Mouse (Mus musculus): ENCODE results near the gene Akt1s1. TPM values are rescaled to one million over a fixed set of nuclear protein-coding genes. Genes with fewer than 3 reads are reported as not detected.

Akt1s1 gene
- polyA plus RNA-seq (2015; fragmentation: Nextera tagmentation; extraction: Ambion mirVana) = 112 and 116 TPM in 2 replicates

GRCm38 (mm10) chr7:44848561-44849415, at the start of gene Akt1s1, which contains the start of gene Tbc1d17:
Gene Akt1s1, plus strand, starts transcription at chr7:44848991.
Gene Tbc1d17, minus strand, starts transcription at chr7:44849079.
- Histone ChIP-seq H3K36me3 (peaks cover 38% of the 10 kb centered on the region), H3K27me3 (replicated peaks) (no peaks in the 10 kb centered on the region), H3K4me3 (replicated peaks) (peak within 1 kb of the TSS; percentile 71), H3K4me2 (replicated peaks) (peak within 1 kb of the TSS; percentile 85), H3K27ac (peak within 1 kb of the TSS; percentile 98), H3K4me1 (replicated peaks) (peaks cover 36% of the 10 kb centered on the region), H3K9me3 (no peaks in the 10 kb centered on the region), H3K9ac (peak within 1 kb of the TSS; percentile 76)
- peak; percentile 86 for ATAC-seq
- under 1% methylated on average over 54 of the region's 54 CpGs for WGBS

DNA sequence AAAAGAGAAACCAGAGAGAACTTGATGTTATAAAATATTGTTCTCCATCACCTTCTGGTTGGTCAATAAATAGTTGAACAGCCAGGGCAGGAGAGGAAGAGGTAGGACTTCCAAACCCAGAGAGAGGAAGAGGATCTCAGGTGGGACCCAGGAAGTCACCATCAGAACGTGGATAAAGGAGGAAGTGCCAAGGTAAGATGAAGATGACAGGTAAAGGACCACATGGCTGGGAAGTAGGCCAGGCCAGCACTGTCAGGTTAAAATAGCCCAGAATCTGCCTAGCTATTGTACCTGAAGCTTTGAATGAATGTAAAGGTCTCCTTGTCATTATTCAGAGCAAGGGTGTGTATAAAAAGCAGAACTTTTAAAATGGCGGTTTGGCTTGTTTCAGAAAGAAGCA, 39.9 kb upstream of the Akt1s1 start:
- Histone ChIP-seq H3K9ac (no peak overlapping the region), H3K36me3 (0 out of 2 replicates have a peak, but pooled peaks cover 7% of the 10 kb centered on the region), H3K4me1 (replicated peaks) (no peaks in the 10 kb centered on the region), H3K27me3 (replicated peaks) (no peaks in the 10 kb centered on the region), H3K27ac (no peak overlapping the region), H3K4me2 (replicated peaks) (no peak overlapping the region), H3K4me3 (replicated peaks) (no peak overlapping the region), H3K9me3 (no peaks in the 10 kb centered on the region)
- ATAC-seq = no peak
- WGBS = 82% methylated on average over 2 of the region's 2 CpGs

- H3K27me3 ChIP-seq (replicated peaks) = no peaks in the 10 kb centered on the region
- H3K27ac ChIP-seq = no peak overlapping the region
- no peak for ATAC-seq
- H3K4me2 ChIP-seq (replicated peaks) = no peak overlapping the region
- H3K9me3 ChIP-seq = no peaks in the 10 kb centered on the region
- WGBS = 82% methylated on average over 3 of the region's 3 CpGs
- H3K9ac ChIP-seq = no peak overlapping the region
- H3K36me3 ChIP-seq = 0 out of 2 replicates have a peak, but pooled peaks cover 7% of the 10 kb centered on the region
- H3K4me1 ChIP-seq (replicated peaks) = no peaks in the 10 kb centered on the region
- no peak overlapping the region for H3K4me3 ChIP-seq (replicated peaks)
These were observed 39.3 kb upstream of the Akt1s1 start for GRCm38 (mm10) chr7:44809466-44809865.

DNA sequence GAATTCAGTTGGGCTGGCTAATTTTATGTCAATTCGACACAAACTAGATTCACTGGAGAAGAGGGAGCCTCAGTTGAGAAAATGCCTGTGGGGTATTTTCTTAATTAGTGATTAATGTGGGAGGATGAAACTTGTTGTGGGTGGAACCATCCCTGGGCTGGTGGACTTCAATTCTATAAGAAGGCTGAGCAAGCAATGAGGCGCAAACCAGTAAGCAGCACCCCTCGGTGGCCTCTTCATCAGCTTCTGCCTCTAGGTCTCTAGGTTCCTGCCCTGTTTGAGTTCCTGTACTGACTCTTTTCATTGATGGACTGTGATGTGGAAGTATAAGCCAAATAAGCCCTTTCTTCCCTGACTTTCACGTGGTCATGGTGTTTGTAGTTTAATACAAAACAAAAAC, 38.4 kb upstream of the Akt1s1 start:
- WGBS = 78% methylated on average over 4 of the region's 4 CpGs
- Histone ChIP-seq H3K27me3 (replicated peaks) (no peaks in the 10 kb centered on the region), H3K4me1 (replicated peaks) (peaks cover 6% of the 10 kb centered on the region), H3K36me3 (0 out of 2 replicates have a peak, but pooled peaks cover 7% of the 10 kb centered on the region), H3K9me3 (no peaks in the 10 kb centered on the region), H3K9ac (no peak overlapping the region), H3K27ac (no peak overlapping the region), H3K4me3 (replicated peaks) (no peak overlapping the region), H3K4me2 (replicated peaks) (no peak overlapping the region)
- no peak for ATAC-seq

DNA sequence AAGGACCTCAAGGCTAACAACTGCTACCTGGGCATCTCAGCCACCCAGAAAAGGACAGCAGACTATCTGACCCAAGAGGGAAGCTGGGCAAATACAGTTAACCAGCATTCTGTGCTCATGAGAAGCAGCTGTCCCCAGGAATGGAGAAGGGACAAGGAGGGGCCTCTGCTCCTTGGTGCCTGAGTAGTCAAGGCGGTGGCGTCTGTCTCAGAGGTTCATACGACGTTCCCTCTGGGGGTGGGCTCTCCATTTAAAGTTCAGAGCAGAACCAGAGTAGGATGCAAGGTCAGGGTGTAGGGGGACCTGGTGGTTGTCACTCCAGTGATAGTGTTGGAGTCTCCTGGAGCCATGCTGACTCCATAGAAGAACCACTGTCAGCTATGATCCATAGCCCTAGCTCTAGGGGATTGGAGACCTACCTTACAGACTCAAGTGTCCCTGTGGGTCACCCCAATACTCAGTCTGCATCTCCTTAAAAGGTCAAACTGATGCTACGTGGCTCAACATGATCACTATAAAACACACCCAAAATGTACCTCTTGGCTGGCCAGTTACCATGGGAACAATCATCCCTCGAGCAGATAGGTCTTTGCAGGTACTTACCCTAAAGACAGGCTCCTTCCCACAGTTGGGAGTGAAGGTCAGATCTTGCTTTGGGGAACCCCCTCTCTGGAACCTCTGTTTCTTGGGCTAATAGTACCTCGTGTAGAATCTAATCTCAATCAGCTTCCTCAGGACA, 37.8 kb upstream of the Akt1s1 start:
- Histone ChIP-seq H3K9ac (no peak overlapping the region), H3K36me3 (0 out of 2 replicates have a peak, but pooled peaks cover 7% of the 10 kb centered on the region), H3K27ac (no peak overlapping the region), H3K4me1 (replicated peaks) (peaks cover 6% of the 10 kb centered on the region), H3K9me3 (no peaks in the 10 kb centered on the region), H3K27me3 (replicated peaks) (no peaks in the 10 kb centered on the region), H3K4me2 (replicated peaks) (no peak overlapping the region), H3K4me3 (replicated peaks) (no peak overlapping the region)
- WGBS = 82% methylated on average over 7 of the region's 7 CpGs
- no peak for ATAC-seq

DNA sequence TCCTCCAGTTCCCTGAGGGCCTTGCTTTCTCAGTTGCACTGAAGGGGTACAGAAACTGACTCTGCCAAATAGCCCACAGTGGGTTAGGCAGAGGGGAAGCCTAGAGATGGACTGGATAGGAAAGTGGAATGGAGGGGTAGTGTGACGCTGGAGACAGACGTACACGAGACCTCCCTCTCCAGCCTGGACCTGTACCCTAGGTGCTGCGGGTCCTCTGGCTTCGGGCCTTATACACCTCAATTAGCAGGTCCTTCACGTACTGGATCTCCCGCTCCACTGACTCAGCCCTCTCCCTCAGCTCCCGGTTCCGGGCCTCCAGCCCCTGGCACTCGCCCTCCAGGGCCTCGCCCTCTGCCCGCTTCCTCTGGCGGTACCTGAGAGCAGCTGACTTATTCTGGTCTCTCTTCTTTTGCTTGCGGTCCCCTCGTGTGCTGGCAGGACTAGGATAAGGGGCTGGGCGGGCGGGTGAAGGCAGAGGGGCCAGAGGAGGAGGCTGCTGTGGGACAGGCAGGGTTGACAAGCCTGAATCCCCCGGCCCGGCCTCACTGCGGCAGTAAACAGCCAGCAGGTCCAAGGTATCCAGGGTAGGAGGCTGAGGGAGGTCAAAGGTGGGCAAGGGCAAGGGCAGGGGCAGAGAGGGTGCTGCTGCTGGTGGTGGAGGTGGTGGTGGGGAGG, 36.0 kb upstream of the Akt1s1 start:
- no peak overlapping the region for H3K4me3 ChIP-seq (replicated peaks)
- H3K4me1 ChIP-seq (replicated peaks) = peaks cover 12% of the 10 kb centered on the region
- H3K4me2 ChIP-seq (replicated peaks) = no peak overlapping the region
- H3K27me3 ChIP-seq (replicated peaks) = no peaks in the 10 kb centered on the region
- H3K9me3 ChIP-seq = no peaks in the 10 kb centered on the region
- no peak overlapping the region for H3K9ac ChIP-seq
- H3K27ac ChIP-seq = no peak overlapping the region
- WGBS = 90% methylated on average over 20 of the region's 20 CpGs
- no peak for ATAC-seq
- H3K36me3 ChIP-seq = 0 out of 2 replicates have a peak, but pooled peaks cover 7% of the 10 kb centered on the region

GRCm38 (mm10) chr7:44813985-44814384, 34.8 kb upstream of the Akt1s1 start:
- no peaks in the 10 kb centered on the region for H3K27me3 ChIP-seq (replicated peaks)
- 94% methylated on average over 3 of the region's 3 CpGs for WGBS
- H3K9ac ChIP-seq = no peak overlapping the region
- H3K27ac ChIP-seq = no peak overlapping the region
- no peak overlapping the region for H3K4me2 ChIP-seq (replicated peaks)
- 0 out of 2 replicates have a peak, but pooled peaks cover 7% of the 10 kb centered on the region for H3K36me3 ChIP-seq
- H3K4me1 ChIP-seq (replicated peaks) = peaks cover 22% of the 10 kb centered on the region
- no peak for ATAC-seq
- no peaks in the 10 kb centered on the region for H3K9me3 ChIP-seq
- H3K4me3 ChIP-seq (replicated peaks) = no peak overlapping the region

- peaks cover 26% of the 10 kb centered on the region for H3K4me1 ChIP-seq (replicated peaks)
- 73% methylated on average over 4 of the region's 4 CpGs for WGBS
- no peaks in the 10 kb centered on the region for H3K9me3 ChIP-seq
- H3K27me3 ChIP-seq (replicated peaks) = no peaks in the 10 kb centered on the region
- ATAC-seq = no peak
- H3K4me3 ChIP-seq (replicated peaks) = peak overlapping the region; percentile 71; the same call in 1 of the 2 replicates
- H3K9ac ChIP-seq = no peak overlapping the region
- H3K36me3 ChIP-seq = 0 out of 2 replicates have a peak, but pooled peaks cover 7% of the 10 kb centered on the region
- H3K4me2 ChIP-seq (replicated peaks) = peak overlapping the region; percentile 64; the same call in 1 of the 2 replicates
- H3K27ac ChIP-seq = no peak overlapping the region
These were observed 34.4 kb upstream of the Akt1s1 start for GRCm38 (mm10) chr7:44814423-44814822.

- WGBS = 28% methylated on average over 14 of the region's 14 CpGs
- peak overlapping the region; percentile 9 for H3K9ac ChIP-seq
- peaks cover 30% of the 10 kb centered on the region for H3K4me1 ChIP-seq (replicated peaks)
- no peaks in the 10 kb centered on the region for H3K27me3 ChIP-seq (replicated peaks)
- peak overlapping the region; percentile 64 for H3K4me2 ChIP-seq (replicated peaks)
- H3K4me3 ChIP-seq (replicated peaks) = peak overlapping the region; percentile 71
- peak overlapping the region; percentile 96 for H3K27ac ChIP-seq
- no peak for ATAC-seq
- H3K36me3 ChIP-seq = 0 out of 2 replicates have a peak, but pooled peaks cover 7% of the 10 kb centered on the region
- no peaks in the 10 kb centered on the region for H3K9me3 ChIP-seq
These were observed 33.7 kb upstream of the Akt1s1 start for GRCm38 (mm10) chr7:44814952-44815553.

DNA sequence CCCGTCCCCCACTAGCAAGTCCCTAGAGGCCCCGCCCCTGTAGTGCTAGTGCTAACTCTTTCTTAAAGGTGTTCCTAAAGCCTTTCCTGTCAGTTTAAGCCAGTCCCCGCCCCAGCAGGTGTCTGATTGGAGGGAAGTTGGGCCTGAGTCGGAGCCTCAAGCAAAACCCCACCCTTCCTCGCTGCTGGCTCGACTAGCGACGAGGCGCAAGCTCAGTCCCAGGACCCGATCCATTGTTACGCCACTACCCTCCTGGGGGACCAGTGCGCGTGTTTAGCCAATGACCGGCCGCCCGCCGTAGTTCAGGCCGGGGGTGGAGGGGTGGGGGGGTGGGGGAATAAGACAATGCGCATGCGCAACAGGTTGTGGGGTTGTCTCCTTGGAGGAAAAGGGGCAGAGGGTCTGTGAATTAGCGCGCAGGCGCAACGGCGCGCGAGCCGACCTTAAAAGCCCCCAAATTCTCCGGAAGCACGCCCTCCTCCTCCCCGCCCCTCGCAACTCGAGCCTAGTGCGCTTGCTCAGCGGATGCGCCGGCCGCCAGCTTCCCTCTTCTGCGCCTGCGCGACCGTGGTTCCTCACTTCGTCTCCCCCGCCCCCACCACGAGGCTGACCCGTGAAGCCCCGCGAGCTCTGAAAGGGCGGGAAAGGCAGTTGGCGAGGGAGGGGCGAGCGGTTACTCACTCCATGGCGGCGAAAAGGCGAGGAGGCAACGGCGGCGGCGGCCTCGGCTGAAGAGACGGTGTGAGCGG, 32.9 kb upstream of the Akt1s1 start, which contains the start of the genes Nup62 and Il4i1:
Gene Nup62 (plus strand): TSS at position 368 of the 749 bp plus-strand sequence.
Gene Il4i1 (plus strand): TSS at position 667 of the 749 bp plus-strand sequence.
- peak; percentile 95 for ATAC-seq
- under 1% methylated on average over 57 of the region's 62 CpGs for WGBS
- Histone ChIP-seq H3K9ac (peak within 1 kb of the TSS; percentile 86), H3K4me3 (replicated peaks) (peak within 1 kb of the TSS; percentile 71), H3K4me1 (replicated peaks) (peaks cover 34% of the 10 kb centered on the region), H3K9me3 (no peaks in the 10 kb centered on the region), H3K27me3 (replicated peaks) (no peaks in the 10 kb centered on the region), H3K36me3 (0 out of 2 replicates have a peak, but pooled peaks cover 5% of the 10 kb centered on the region), H3K4me2 (replicated peaks) (peak within 1 kb of the TSS; percentile 64), H3K27ac (peak within 1 kb of the TSS; percentile 96)
